Mouse (Mus musculus): ENCODE measurements around the gene Pak6. TPM values are rescaled to one million over a fixed set of nuclear protein-coding genes. Genes with fewer than 3 reads are reported as not detected.

Pak6 gene
- 2.2 to 6.3 TPM (median 4.1 TPM) in 4 replicates for total RNA-seq (2023; ENCODE audit: inconsistent age)

GRCm38 (mm10) chr2:118662902-118663803, at the start of gene Pak6:
Pak6 (plus strand) TSS chr2:118663303.

GRCm38 (mm10) chr2:118703913-118704730, 41.0 kb downstream of the Pak6 start, which contains the start of gene Ankrd63:
Ankrd63 (minus strand) TSS chr2:118703963.

GRCm38 (mm10) chr2:118728337-118728736, 65.2 kb downstream of the Pak6 start, which contains the start of gene Plcb2:
Plcb2 (minus strand) TSS chr2:118728438.

GRCm38 (mm10) chr2:118745232-118745884, 82.3 kb downstream of the Pak6 start, which contains the start of gene Inafm2:
Inafm2 (plus strand) TSS chr2:118745758.

Other genes with a start within 250 kb of the Pak6 start
- gene Srp14, start 183.6 kb upstream of the Pak6 start, total RNA-seq (2023; ENCODE audit: inconsistent age), result 109 to 132 TPM (median 128 TPM) in 4 replicates
- gene Bmf, start 113.6 kb upstream of the Pak6 start, total RNA-seq (2023; ENCODE audit: inconsistent age), result 65.6 to 85.1 TPM (median 77.5 TPM) in 4 replicates
- gene Bub1b, start 65.1 kb upstream of the Pak6 start, total RNA-seq (2023; ENCODE audit: inconsistent age), result 4.4 to 6.9 TPM (median 6.5 TPM) in 4 replicates
- gene Ankrd63, start 40.7 kb downstream of the Pak6 start, total RNA-seq (2023; ENCODE audit: inconsistent age), result 0.33 to 0.45 TPM (median 0.40 TPM) in 4 replicates
- gene Plcb2, start 65.1 kb downstream of the Pak6 start, total RNA-seq (2023; ENCODE audit: inconsistent age), result 87.6 to 107 TPM (median 99.4 TPM) in 4 replicates
- gene Inafm2, start 82.5 kb downstream of the Pak6 start, total RNA-seq (2023; ENCODE audit: inconsistent age), result 16.6 to 23.0 TPM (median 17.8 TPM) in 4 replicates
- gene Ccdc9b, start 99.4 kb downstream of the Pak6 start, total RNA-seq (2023; ENCODE audit: inconsistent age), result 0.57 TPM in 1 of 4 replicates, not detected in the others
- gene Phgr1, start 109.5 kb downstream of the Pak6 start, total RNA-seq (2023; ENCODE audit: inconsistent age), result not detected in 4 replicates
- gene Disp2, start 116.4 kb downstream of the Pak6 start, total RNA-seq (2023; ENCODE audit: inconsistent age), result not detected in 4 replicates
- 7.0 to 11.9 TPM (median 8.3 TPM) in 4 replicates for gene Knstrn, start 150.7 kb downstream of the Pak6 start, total RNA-seq (2023; ENCODE audit: inconsistent age)
- 62.9 to 97.4 TPM (median 72.1 TPM) in 4 replicates for gene Ivd, start 198.7 kb downstream of the Pak6 start, total RNA-seq (2023; ENCODE audit: inconsistent age)
- gene Bahd1, start 237.1 kb downstream of the Pak6 start, total RNA-seq (2023; ENCODE audit: inconsistent age), result 52.2 to 60.4 TPM (median 55.0 TPM) in 4 replicates

Measured in B cell, adult (primary cell).